Mouse (Mus musculus): ENCODE results near the gene Kif22. TPM values are rescaled to one million over a fixed set of nuclear protein-coding genes. Genes with fewer than 3 reads are reported as not detected.

Gene Kif22
- polyA plus RNA-seq, 1 experiment from 2014 or later = 165 TPM

DNA sequence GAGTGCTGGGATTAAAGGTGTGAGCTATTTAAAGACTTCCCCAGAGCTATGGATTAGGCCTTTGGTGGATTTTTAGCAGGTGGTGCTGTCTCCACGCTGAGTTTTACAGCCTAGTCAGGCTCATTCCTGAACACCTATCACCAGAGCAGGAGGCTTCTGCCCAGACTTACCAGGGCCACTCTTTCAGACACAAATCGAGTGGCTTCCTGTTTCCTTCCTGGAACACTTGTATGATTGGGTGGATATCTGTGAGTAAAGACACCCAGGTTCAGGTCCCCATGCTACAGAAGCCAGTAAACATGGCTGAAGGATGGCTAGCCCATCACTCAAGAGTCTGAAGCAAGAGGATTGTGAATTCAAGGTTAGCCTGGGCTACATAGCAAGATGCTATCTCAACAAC lies 40.7 kb upstream of the Kif22 start:
- Histone ChIP-seq H3K4me3 (no peak overlapping the region), H3K4me2 (no peak overlapping the region), H3K36me3 (no peaks in the 10 kb centered on the region), H3K27ac (no peak overlapping the region), H3K9ac (no peak overlapping the region), H3K9me3 (no peaks in the 10 kb centered on the region), H3K27me3 (no peaks in the 10 kb centered on the region), H3K4me1 (no peaks in the 10 kb centered on the region)
- ATAC-seq (ENCODE audit: borderline replicate concordance, extremely low read depth, low FRiP score, low TSS enrichment) = no peak
- WGBS = 41% methylated on average over 2 of the region's 2 CpGs

DNA sequence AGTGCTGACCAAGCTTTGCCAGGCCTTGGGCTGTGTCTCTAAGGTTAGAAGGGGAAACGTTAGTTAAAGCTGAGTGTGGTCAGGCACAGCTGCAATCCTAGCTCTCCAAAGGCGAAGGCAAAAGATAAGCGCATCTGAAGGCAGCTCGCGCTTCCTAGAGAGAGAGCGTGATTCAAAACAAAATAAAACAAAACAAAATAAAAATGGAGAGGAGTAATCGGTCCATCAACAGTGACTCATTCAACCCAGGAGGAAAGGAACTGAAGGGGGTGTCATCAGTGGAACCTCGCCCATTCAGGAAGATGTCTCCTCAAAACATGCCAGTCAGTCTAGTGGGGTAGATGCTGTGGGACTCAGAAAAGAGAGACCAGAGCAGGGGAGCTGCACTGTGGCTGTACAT lies 40.0 kb upstream of the Kif22 start:
- Histone ChIP-seq H3K4me2 (no peak overlapping the region), H3K27ac (no peak overlapping the region), H3K36me3 (no peaks in the 10 kb centered on the region), H3K9ac (no peak overlapping the region), H3K4me3 (no peak overlapping the region), H3K4me1 (no peaks in the 10 kb centered on the region), H3K27me3 (no peaks in the 10 kb centered on the region), H3K9me3 (no peaks in the 10 kb centered on the region)
- no peak for ATAC-seq (ENCODE audit: borderline replicate concordance, extremely low read depth, low FRiP score, low TSS enrichment)
- WGBS = 68% methylated on average over 8 of the region's 8 CpGs

DNA sequence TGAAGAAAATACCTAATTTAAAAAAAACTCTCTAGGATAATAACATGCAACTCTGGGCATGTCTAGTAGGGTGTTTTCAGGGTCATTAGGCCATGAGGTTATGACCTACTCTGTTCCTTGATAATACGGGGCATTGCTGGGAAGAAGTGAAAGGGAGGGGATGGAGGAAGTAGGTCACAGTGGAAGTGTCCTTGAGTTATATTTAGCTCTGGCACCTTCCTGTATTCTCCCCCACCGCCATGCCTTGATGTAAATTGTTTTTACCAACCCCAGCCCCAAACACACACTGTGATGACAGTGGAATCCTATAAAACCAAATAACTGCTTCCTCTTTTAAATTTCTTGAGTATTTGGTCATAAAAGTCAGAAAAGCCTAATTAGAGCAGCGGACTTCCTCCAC lies 37.8 kb upstream of the Kif22 start:
- Histone ChIP-seq H3K4me2 (no peak overlapping the region), H3K27ac (no peak overlapping the region), H3K9ac (no peak overlapping the region), H3K4me3 (no peak overlapping the region), H3K27me3 (no peaks in the 10 kb centered on the region), H3K4me1 (0 out of 2 replicates have a peak, but pooled peaks cover 3% of the 10 kb centered on the region), H3K36me3 (no peaks in the 10 kb centered on the region), H3K9me3 (no peaks in the 10 kb centered on the region)
- no peak for ATAC-seq (ENCODE audit: borderline replicate concordance, extremely low read depth, low FRiP score, low TSS enrichment)
- WGBS = 55% methylated on average over 3 of the region's 3 CpGs

DNA sequence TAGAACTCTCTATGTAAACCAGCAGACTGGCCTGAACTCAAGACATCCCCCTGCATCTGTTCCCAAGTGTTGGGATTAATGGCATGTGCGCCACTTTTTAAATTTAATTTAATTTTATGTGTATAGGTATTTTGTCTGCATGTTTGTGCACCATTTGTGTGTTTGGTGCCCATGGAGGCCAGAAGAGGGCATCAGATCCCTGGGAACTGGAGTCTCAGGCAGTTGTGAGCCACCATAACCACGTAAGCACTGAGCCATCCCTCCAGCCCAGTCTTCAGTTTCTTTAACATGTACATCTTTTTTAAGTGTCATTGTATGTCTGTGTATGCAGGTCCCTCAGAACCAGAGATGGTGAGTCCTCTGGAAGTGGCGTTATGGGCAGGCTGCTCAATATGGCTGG lies 35.4 kb upstream of the Kif22 start:
- no peak overlapping the region for H3K9ac ChIP-seq
- H3K9me3 ChIP-seq = no peaks in the 10 kb centered on the region
- no peaks in the 10 kb centered on the region for H3K27me3 ChIP-seq
- no peak overlapping the region for H3K4me3 ChIP-seq
- WGBS = 85% methylated on average over 3 of the region's 3 CpGs
- 0 out of 2 replicates have a peak, but pooled peaks cover 3% of the 10 kb centered on the region for H3K4me1 ChIP-seq
- no peak overlapping the region for H3K4me2 ChIP-seq
- no peak overlapping the region for H3K27ac ChIP-seq
- H3K36me3 ChIP-seq = no peaks in the 10 kb centered on the region
- ATAC-seq (ENCODE audit: borderline replicate concordance, extremely low read depth, low FRiP score, low TSS enrichment) = no peak

DNA sequence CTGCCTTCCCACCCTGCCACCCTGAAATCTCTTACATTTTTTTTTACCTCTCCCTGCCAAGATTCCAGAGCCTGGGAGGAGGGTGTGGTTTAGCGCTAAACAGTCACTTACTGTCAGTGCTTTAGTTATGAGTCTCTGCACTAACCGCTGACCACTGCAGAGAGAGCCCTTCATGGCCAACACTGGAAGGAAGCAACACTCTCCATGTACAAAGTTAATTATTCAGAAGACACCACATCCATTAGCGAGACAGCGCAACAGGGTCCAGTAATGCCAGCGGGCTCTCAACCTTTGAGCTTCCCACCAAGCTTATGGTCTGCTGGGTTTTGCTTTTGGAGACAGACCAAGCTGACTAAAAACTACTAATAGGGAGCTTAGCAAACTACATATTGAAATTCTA lies 33.9 kb upstream of the Kif22 start:
- no peaks in the 10 kb centered on the region for H3K9me3 ChIP-seq
- ATAC-seq (ENCODE audit: borderline replicate concordance, extremely low read depth, low FRiP score, low TSS enrichment) = no peak
- H3K4me3 ChIP-seq = no peak overlapping the region
- no peak overlapping the region for H3K4me2 ChIP-seq
- H3K27ac ChIP-seq = no peak overlapping the region
- WGBS = 78% methylated on average over 5 of the region's 5 CpGs
- H3K27me3 ChIP-seq = no peaks in the 10 kb centered on the region
- H3K36me3 ChIP-seq = no peaks in the 10 kb centered on the region
- H3K9ac ChIP-seq = no peak overlapping the region
- 0 out of 2 replicates have a peak, but pooled peaks cover 7% of the 10 kb centered on the region for H3K4me1 ChIP-seq

DNA sequence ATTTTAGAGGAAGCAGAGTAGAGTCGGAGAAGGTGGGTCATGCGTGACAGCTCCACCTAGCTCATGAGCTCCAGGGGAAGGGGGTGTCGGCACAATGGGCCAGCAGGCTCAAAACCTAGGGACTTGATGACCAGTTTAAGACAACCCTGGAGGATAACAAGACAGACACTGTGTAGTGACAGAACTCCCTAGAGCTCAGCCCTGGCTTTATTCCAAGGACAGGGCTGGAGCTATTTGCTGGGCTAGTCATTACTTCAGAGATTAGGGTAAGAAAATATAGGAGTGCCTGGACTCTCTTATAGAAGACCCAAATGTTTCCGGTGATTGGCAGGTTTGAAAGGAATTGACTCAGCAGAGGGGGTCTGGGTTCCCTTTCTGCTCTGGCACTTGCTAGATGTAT lies 30.9 kb upstream of the Kif22 start:
- no peaks in the 10 kb centered on the region for H3K27me3 ChIP-seq
- no peaks in the 10 kb centered on the region for H3K36me3 ChIP-seq
- H3K4me2 ChIP-seq = no peak overlapping the region
- no peak overlapping the region for H3K27ac ChIP-seq
- H3K9me3 ChIP-seq = no peaks in the 10 kb centered on the region
- 0 out of 2 replicates have a peak, but pooled peaks cover 7% of the 10 kb centered on the region for H3K4me1 ChIP-seq
- WGBS = 84% methylated on average over 4 of the region's 4 CpGs
- H3K4me3 ChIP-seq = no peak overlapping the region
- ATAC-seq (ENCODE audit: borderline replicate concordance, extremely low read depth, low FRiP score, low TSS enrichment) = no peak
- H3K9ac ChIP-seq = no peak overlapping the region

DNA sequence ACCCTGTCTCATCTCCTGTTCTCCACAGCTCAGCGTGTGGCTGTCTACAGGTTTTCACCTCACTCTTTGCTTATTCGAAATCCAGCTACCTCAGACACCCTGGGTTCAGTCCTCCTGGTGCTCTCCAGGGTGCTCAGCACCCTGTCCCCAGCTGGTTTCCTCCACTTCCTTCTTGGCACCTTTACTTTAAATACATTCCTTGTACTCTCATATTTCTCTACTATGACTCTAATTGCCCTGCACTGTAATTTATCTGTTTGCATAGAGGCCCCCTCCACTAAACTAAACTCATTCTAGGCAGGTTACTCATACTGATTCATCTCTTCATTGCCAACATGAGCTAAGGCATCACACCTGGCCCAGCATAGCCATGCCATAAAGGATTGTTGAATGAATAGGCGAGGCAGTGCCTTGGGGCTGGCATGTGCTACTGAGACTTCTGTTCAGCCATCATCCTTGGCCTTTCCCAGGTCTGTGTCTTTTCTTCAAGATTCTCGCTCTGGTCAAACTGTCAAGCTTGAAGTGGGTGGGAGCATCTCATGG lies 28.7 kb upstream of the Kif22 start:
- 65% methylated on average over 4 of the region's 4 CpGs for WGBS
- Histone ChIP-seq H3K9ac (no peak overlapping the region), H3K36me3 (no peaks in the 10 kb centered on the region), H3K27ac (no peak overlapping the region), H3K9me3 (no peaks in the 10 kb centered on the region), H3K4me3 (no peak overlapping the region), H3K4me2 (no peak overlapping the region), H3K4me1 (0 out of 2 replicates have a peak, but pooled peaks cover 6% of the 10 kb centered on the region), H3K27me3 (no peaks in the 10 kb centered on the region)
- ATAC-seq (ENCODE audit: borderline replicate concordance, extremely low read depth, low FRiP score, low TSS enrichment) = no peak

DNA sequence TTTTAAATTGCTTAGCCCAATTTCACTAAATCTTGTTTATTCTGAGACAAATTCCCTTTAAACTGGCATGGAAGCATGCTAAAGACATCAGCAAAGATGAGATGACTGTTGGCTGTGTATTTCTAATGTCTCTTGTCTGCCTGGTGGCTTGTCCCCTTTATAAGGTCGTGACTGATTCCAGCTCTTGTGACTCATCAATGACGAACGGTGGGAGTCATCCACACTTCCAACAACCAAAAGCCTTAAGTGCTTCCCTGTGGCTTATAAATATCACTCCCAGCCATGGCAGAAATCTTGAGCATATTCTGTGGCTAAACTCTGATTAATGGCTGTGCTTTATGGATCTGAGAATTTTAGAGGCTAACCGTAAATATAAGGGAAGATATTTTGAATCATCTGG lies 24.0 kb upstream of the Kif22 start:
- Histone ChIP-seq H3K4me2 (no peak overlapping the region), H3K4me1 (peaks cover 6% of the 10 kb centered on the region; the same call in 1 of the 2 replicates), H3K4me3 (no peak overlapping the region), H3K27ac (no peak overlapping the region), H3K36me3 (no peaks in the 10 kb centered on the region), H3K9ac (no peak overlapping the region), H3K9me3 (no peaks in the 10 kb centered on the region), H3K27me3 (no peaks in the 10 kb centered on the region)
- WGBS = 68% methylated on average over 4 of the region's 4 CpGs
- ATAC-seq (ENCODE audit: borderline replicate concordance, extremely low read depth, low FRiP score, low TSS enrichment) = no peak

DNA sequence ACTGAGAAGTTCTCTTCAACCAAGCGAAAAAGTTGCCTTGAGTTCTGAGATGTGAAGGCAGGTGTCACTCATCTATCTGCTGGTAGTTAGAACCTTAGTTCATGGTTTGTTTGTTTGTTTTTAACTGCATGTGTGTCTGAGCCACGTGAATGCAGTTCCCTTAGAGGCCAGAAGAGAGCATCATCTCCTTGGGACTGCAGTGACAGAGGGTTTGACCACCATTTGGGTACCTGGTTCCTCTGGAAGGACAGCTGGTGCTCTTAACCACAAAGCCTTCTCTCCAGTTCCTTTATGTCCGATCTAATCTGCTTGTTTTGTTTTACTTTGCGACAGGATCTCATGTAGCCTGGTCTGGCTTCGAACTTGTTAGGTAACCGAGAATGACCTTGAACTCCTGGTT lies 23.3 kb upstream of the Kif22 start:
- Histone ChIP-seq H3K36me3 (no peaks in the 10 kb centered on the region), H3K9me3 (no peaks in the 10 kb centered on the region), H3K4me3 (no peak overlapping the region), H3K4me2 (no peak overlapping the region), H3K4me1 (peaks cover 6% of the 10 kb centered on the region; the same call in 1 of the 2 replicates), H3K27ac (no peak overlapping the region), H3K9ac (no peak overlapping the region), H3K27me3 (no peaks in the 10 kb centered on the region)
- no peak for ATAC-seq (ENCODE audit: borderline replicate concordance, extremely low read depth, low FRiP score, low TSS enrichment)
- WGBS = 82% methylated on average over 6 of the region's 6 CpGs

DNA sequence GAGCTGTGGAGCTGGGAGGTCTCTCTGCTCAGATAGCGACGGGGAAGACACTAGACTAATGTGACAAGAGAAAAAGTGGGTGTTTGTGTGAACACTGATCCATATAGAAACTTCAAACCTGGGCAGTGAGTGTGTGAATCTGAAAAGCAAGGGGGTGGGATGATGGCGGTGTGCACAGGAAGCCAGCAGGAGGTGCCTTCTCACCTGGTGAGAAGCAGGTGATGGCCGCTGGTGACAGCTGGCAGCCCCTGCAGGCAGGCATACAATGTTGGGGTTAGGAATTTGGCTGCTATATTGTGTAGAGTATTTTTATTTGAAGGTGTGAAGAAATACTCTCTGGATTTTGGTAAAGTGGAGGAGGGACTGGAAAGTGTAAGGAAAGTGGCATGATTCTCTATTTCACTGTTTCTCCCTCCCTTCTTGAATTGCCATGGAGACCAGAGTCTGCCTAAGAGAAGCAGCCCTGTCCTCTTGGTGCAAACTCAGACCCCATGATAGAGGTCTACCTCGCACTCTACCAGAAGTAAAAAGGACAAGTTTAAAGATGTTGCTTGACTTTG lies 12.8 kb upstream of the Kif22 start:
- Histone ChIP-seq H3K4me1 (no peaks in the 10 kb centered on the region), H3K27ac (no peak overlapping the region), H3K27me3 (no peaks in the 10 kb centered on the region), H3K4me2 (no peak overlapping the region), H3K4me3 (no peak overlapping the region), H3K9ac (no peak overlapping the region), H3K9me3 (no peaks in the 10 kb centered on the region), H3K36me3 (no peaks in the 10 kb centered on the region)
- ATAC-seq (ENCODE audit: borderline replicate concordance, extremely low read depth, low FRiP score, low TSS enrichment) = no peak
- 53% methylated on average over 5 of the region's 5 CpGs for WGBS

DNA sequence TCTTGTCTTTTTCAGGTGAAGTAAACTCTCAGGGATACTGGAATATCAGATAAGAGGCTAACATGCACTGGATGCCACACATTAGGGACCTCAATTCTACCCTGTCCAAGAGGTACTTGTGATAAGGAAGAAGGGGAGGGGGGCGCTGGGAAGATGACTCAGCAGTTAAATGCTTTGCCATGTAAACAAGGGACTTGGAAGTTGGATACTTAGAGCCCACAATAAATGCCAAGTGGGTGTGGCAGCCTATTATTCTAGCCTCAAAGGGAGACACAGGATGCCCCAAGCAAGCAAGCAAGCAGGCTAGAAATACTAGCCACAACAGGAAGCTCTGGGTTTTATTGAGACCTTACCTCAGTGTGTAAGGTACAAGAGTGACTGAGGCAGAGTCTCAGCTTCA lies 11.0 kb downstream of the Kif22 start:
- H3K36me3 ChIP-seq = peaks cover 78% of the 10 kb centered on the region
- 80% methylated on average over 1 of the region's 1 CpGs for WGBS
- H3K4me1 ChIP-seq = peaks cover 8% of the 10 kb centered on the region
- no peaks in the 10 kb centered on the region for H3K9me3 ChIP-seq
- no peak overlapping the region for H3K4me3 ChIP-seq
- no peaks in the 10 kb centered on the region for H3K27me3 ChIP-seq
- no peak overlapping the region for H3K9ac ChIP-seq
- ATAC-seq (ENCODE audit: borderline replicate concordance, extremely low read depth, low FRiP score, low TSS enrichment) = no peak
- H3K4me2 ChIP-seq = no peak overlapping the region
- no peak overlapping the region for H3K27ac ChIP-seq

DNA sequence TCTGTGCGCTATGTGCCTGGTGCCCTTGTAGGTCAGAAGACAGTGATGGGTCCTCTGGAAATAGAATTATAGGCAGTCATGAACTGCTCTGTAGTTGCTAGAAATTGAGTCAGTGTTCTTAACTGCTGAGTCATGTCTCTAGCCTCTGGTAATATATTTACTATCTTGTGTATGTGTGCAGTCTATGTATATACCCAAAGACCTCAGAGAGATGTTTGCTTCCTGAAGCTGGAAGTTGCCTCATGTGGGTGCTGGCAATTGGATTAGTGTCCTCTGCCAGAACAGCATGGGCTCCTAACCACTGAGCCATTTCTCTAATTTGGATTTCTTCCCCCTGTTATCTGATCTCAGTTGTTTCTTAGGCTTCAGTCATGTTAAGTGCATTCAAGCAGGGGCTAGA lies 12.1 kb downstream of the Kif22 start:
- no peak overlapping the region for H3K9ac ChIP-seq
- ATAC-seq (ENCODE audit: borderline replicate concordance, extremely low read depth, low FRiP score, low TSS enrichment) = no peak
- no peak overlapping the region for H3K4me3 ChIP-seq
- H3K4me1 ChIP-seq = peaks cover 8% of the 10 kb centered on the region
- no peaks in the 10 kb centered on the region for H3K27me3 ChIP-seq
- WGBS = 94% methylated on average over 1 of the region's 1 CpGs
- H3K36me3 ChIP-seq = peaks cover 69% of the 10 kb centered on the region
- no peaks in the 10 kb centered on the region for H3K9me3 ChIP-seq
- H3K4me2 ChIP-seq = no peak overlapping the region
- no peak overlapping the region for H3K27ac ChIP-seq

DNA sequence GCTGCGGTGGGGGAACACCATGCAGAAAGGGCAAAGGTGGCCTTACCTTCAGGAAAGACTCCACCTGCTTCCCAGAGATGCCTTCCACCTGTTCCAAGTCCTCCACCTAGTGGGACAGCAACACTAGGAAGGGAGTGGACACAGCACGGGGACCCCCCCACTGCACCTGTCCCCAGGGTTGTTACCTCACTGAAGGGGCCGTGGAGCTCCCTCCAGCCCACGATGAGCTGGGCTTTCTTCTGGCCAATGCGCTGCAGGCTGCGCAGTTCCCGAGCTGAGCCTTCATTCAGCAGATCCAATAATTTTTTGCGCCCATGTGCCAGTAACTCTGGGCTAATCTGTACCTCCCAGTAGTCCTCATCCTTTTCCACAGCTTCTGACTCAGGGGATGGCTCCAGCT lies 14.4 kb downstream of the Kif22 start:
- no peaks in the 10 kb centered on the region for H3K27me3 ChIP-seq
- H3K36me3 ChIP-seq = peaks cover 62% of the 10 kb centered on the region
- peak overlapping the region; percentile 68 for H3K4me2 ChIP-seq
- H3K9ac ChIP-seq = peak overlapping the region; percentile 51
- peak overlapping the region; percentile 86 for H3K4me3 ChIP-seq
- no peak for ATAC-seq (ENCODE audit: borderline replicate concordance, extremely low read depth, low FRiP score, low TSS enrichment)
- peaks cover 30% of the 10 kb centered on the region for H3K4me1 ChIP-seq
- no peaks in the 10 kb centered on the region for H3K9me3 ChIP-seq
- WGBS = 48% methylated on average over 8 of the region's 8 CpGs
- peak overlapping the region; percentile 99 for H3K27ac ChIP-seq

All from lung, embryonic 15.5 days (tissue).